ENCODE assay signal across 8 mouse cellular contexts in genomic region chr11:59839459-59840126, GRCm38 (mm10). TPM values are rescaled to one million over a fixed set of nuclear protein-coding genes. Genes with fewer than 3 reads are reported as not detected.
DNase-seq lines count a peak whose midpoint lies in the region; ATAC-seq lines count a peak whose summit lies in the region.

TSS of gene Cops3 (minus strand) at chr11:59839838.

- intact Hi-C loops in gastrocnemius, postnatal 14 days (cut with DNase I; ENCODE audit: low total_unique reads): no loop called here
- intact Hi-C loops in left cerebral cortex, postnatal 10 days (cut with DNase I): no loop called here

- peak; percentile 93 for ATAC-seq in inflammation-experienced regulatory T-cells, adult 6 months
- peak; percentile 92 for ATAC-seq in megakaryocyte-erythroid progenitor cell, adult 5-6 weeks (replicated peaks; ENCODE audit: low FRiP score, low TSS enrichment, poor library complexity, severe bottlenecking)

- peak; percentile 96 to 98 for DNase-seq in adrenal gland, adult (ENCODE audit: inconsistent age in 2 of 2, low spot score in 1 of 2)
- peak; percentile 99 for DNase-seq in embryo, embryonic 10.5 days (ENCODE audit: low spot score)
- peak; percentile 96 for DNase-seq in gastrocnemius, postnatal 14 days
- peak; percentile 97 to 98 for DNase-seq in left cerebral cortex, postnatal 10 days (ENCODE audit: extremely low spot score in 1 of 2, low spot score in 2 of 2)
- peak; percentile 95 for DNase-seq in right cerebral cortex, postnatal 25 days
- DNase-seq in urinary bladder, postnatal 4 days (ENCODE audit: low spot score in 2 of 2): peak; percentile 92 to 95

RNA-seq across cellular contexts. Expression of gene Cops3, which starts in this region (rescaled TPM):
- 10 to 100 TPM; 62.1 to 65.6 TPM for total RNA-seq in gastrocnemius, postnatal 14 days (2021)
- polyA plus RNA-seq in inflammation-experienced regulatory T-cells, adult 6 months (2017; shearing (Covaris generic)): 10 to 100 TPM; 75.3 to 89.0 (median 88.4) TPM
- 10 to 100 TPM; 76.4 to 81.7 TPM for total RNA-seq in left cerebral cortex, postnatal 10 days (2021)
- total RNA-seq in megakaryocyte-erythroid progenitor cell, adult 5-6 weeks (2014; fragmentation: Nextera tagmentation): 171 and 212 TPM in 2 replicates
- 224 and 228 TPM in 2 replicates for total RNA-seq in megakaryocyte-erythroid progenitor cell, adult 5-6 weeks (2017)

Comparison
In these comparisons a context has a peak if more than half of its experiments do, and no peak if none do; other contexts are left out.
1. Peak in every context shown above with its lines: DNase-seq and ATAC-seq.